Mouse (Mus musculus) E14TG2a.4 (cell line): ENCODE data around the gene Smyd1.
"Not testable (repeated sequence)": the region's sequence is repeated elsewhere in the genome, so short reads cannot be mapped to it uniquely, and the experiment has no call there.

Experiments used
- H3K27me3 ChIP-seq: 2 replicates; pipeline ENCODE4 v1.6.1; 2014; ENCODE audit warnings: low read length, control low read depth; ENCODE audit not compliant: insufficient read depth
- H3K36me3 ChIP-seq: 2 replicates; pipeline ENCODE4 v1.6.1; 2014; ENCODE audit warnings: low read length, control low read depth; ENCODE audit not compliant: insufficient read depth
- H3K4me1 ChIP-seq: replicated peaks from 2 replicates; pipeline ENCODE4 v1.6.1; 2014; ENCODE audit warnings: low read depth, low read length, control low read depth
- H3K4me3 ChIP-seq: replicated peaks from 2 replicates; pipeline ENCODE4 v1.5.1; 2014; ENCODE audit warnings: mild to moderate bottlenecking, low read length
- H3K9me3 ChIP-seq: 2 replicates; pipeline ENCODE4 v1.6.1; 2014; ENCODE audit warnings: low read length, control low read depth
- CTCF ChIP-seq: conservative IDR thresholded peaks from 2 replicates; pipeline ENCODE4 v1.5.1; 2014; ENCODE audit warnings: low read length
- NANOG ChIP-seq: IDR thresholded peaks from 2 replicates; pipeline ENCODE4 v1.6.1; 2014; ENCODE audit warnings: borderline replicate concordance, low read length, mixed read lengths
- POU5F1 ChIP-seq: IDR thresholded peaks from 2 replicates; pipeline ENCODE4 v1.6.1; 2014; ENCODE audit warnings: low read length, borderline replicate concordance

Smyd1 gene

DNA sequence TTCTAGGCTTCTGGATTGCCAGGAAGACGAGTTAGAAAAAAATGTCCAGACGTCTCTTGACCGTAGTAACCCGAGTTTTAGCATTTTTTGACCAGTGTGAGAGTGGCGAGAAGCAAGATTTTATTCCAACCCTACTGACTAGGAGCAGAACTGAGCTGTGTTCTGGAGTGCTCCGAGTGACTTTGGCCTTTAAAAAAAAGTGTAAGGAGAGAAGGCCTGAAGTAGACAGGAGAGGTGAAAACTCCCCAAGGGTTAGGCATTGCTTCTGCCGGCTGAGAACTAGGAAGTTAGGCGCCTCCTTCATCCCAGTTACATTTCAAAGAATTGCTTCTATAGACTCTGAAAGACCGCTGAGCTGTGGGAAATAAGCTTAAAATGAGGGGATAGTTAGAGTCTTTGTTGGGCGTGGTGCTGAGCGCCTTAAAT is 49.7 kb downstream of the Smyd1 start:
- H3K27me3 ChIP-seq = no peaks in the 10 kb centered on the region

GRCm38 (mm10) chr6:71271389-71272315 is 50.4 kb downstream of the Smyd1 start, which contains the start of gene Krcc1:
Gene Krcc1, plus strand, starts transcription at chr6:71271677.
- H3K27me3 ChIP-seq = no peaks in the 10 kb centered on the region
- no peaks in the 10 kb centered on the region for H3K9me3 ChIP-seq
- peaks cover 55% of the 10 kb centered on the region for H3K4me1 ChIP-seq
- TF ChIP-seq CTCF = no peak
- no peak for TF ChIP-seq NANOG
- TF ChIP-seq POU5F1 = no peak
- H3K36me3 ChIP-seq = peaks cover 11% of the 10 kb centered on the region; the same call in 1 of the 2 replicates
- H3K4me3 ChIP-seq = peak within 1 kb of the TSS; percentile 98

More for the DNA sequence above, 49.7 kb downstream of the Smyd1 start:
- Histone ChIP-seq H3K36me3 (peaks cover 11% of the 10 kb centered on the region; the same call in 1 of the 2 replicates), H3K9me3 (no peaks in the 10 kb centered on the region), H3K4me1 (peaks cover 52% of the 10 kb centered on the region), H3K4me3 (peak overlapping the region; percentile 98)
- TF ChIP-seq POU5F1 (no peak), NANOG (no peak), CTCF (no peak)

- no peak for TF ChIP-seq CTCF
- TF ChIP-seq NANOG = no peak
- no peak for TF ChIP-seq POU5F1
- Histone ChIP-seq H3K4me3 (peak overlapping the region; percentile 98), H3K27me3 (no peaks in the 10 kb centered on the region), H3K36me3 (peaks cover 11% of the 10 kb centered on the region; the same call in 1 of the 2 replicates), H3K4me1 (peaks cover 61% of the 10 kb centered on the region), H3K9me3 (no peaks in the 10 kb centered on the region)
Measured at GRCm38 (mm10) chr6:71271057-71271388, 51.0 kb downstream of the Smyd1 start.

GRCm38 (mm10) chr6:71270301-71271056 is 51.6 kb downstream of the Smyd1 start:
- Histone ChIP-seq H3K4me1 (peaks cover 67% of the 10 kb centered on the region), H3K9me3 (no peaks in the 10 kb centered on the region), H3K36me3 (peaks cover 11% of the 10 kb centered on the region; the same call in 1 of the 2 replicates), H3K4me3 (peak overlapping the region; percentile 98), H3K27me3 (no peaks in the 10 kb centered on the region)
- no peak for TF ChIP-seq NANOG
- no peak for TF ChIP-seq POU5F1
- no peak for TF ChIP-seq CTCF

DNA sequence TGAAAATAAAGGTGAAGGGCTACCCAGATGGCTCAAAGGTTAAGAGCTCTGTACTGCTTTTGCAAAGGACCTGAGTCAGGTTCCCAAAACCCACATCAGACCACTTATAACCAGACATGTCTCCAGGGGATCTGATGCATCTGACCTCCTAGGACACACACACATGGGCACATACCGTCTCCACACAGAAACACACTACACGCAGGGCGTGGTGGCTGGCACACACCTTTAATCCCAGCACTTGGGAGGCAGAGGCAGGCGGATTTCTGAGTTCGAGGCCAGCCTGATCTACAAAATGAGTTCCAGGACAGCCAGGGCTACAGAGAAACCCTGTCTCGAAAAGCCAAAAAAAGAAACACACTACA is 52.4 kb downstream of the Smyd1 start:
- Histone ChIP-seq H3K4me3 (peak overlapping the region; percentile 98), H3K4me1 (peaks cover 71% of the 10 kb centered on the region), H3K36me3 (peaks cover 11% of the 10 kb centered on the region; the same call in 1 of the 2 replicates)
- not testable (repeated sequence) for H3K27me3 ChIP-seq, H3K9me3 ChIP-seq

DNA sequence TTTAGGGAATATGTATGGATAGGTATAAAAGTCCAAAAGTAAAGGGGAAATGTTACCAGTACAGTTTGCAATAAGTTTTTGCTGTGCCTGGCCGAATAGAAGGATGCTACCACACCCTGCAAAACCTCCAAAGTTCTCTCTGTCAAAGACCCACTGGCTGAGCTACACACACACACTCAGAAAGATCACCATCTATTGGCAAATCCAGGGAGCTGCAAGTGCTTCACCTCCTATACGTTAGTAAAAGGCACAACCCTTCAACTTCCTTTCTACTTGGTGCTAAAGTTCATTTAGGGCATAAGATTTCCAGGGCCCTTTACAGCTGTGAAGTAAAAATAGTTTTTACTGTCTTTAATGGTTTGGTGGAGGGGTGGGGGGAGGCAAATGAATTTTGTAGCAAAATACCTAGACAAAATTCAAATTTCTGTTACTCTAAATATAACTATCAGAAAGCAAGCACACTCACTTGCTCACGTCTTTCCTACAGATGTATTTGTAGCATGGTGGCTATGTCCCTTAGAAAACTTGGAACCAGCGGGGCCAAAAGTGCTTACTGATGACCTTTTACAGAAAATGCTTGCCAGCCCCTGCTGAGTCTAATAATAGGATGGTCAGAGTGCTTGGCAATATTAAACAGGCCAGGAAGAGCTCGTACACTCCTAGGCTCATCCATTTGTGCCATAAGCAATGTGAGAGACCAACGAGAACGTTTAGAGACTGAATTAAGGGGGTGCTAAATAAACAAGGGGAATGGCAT is 52.9 kb downstream of the Smyd1 start:
- Histone ChIP-seq H3K36me3 (peaks cover 6% of the 10 kb centered on the region; the same call in 1 of the 2 replicates), H3K4me1 (peaks cover 71% of the 10 kb centered on the region), H3K4me3 (peak overlapping the region; percentile 98), H3K9me3 (peaks cover 6% of the 10 kb centered on the region; the same call in 1 of the 2 replicates), H3K27me3 (no peaks in the 10 kb centered on the region)
- TF ChIP-seq CTCF = peak; percentile 65
- TF ChIP-seq NANOG = no peak
- TF ChIP-seq POU5F1 = no peak

DNA sequence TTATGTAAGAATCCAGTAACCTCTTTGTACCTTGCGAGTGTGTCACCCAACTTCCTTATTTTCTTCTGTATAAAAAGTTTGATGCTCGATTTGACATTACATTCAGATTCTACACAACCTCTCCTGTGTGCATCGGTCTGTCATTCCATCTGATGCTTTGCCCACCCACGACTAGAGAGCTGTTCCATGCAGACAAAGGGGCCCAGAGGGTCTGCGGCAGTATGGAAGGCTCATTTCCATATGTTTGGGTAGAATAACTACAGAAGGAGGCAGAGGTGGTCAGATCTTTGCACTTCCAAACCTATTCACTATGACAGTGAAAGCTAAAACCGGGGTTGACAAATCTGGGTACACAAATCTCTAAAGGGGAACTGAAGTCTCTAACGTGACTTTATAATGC is 54.4 kb downstream of the Smyd1 start:
- TF ChIP-seq NANOG = peak; percentile 62; the same call in 1 of the 2 replicates

GRCm38 (mm10) chr6:71262142-71262833 is 59.7 kb downstream of the Smyd1 start:
- H3K36me3 ChIP-seq = 0 out of 2 replicates have a peak, but pooled peaks cover 3% of the 10 kb centered on the region
- peaks cover 58% of the 10 kb centered on the region for H3K4me1 ChIP-seq
- H3K27me3 ChIP-seq = no peaks in the 10 kb centered on the region
- H3K4me3 ChIP-seq = no peak overlapping the region
- TF ChIP-seq POU5F1 (no peak), NANOG (no peak), CTCF (no peak)
- H3K9me3 ChIP-seq = peaks cover 20% of the 10 kb centered on the region

More for the DNA sequence above, 54.4 kb downstream of the Smyd1 start:
- H3K4me3 ChIP-seq, H3K27me3 ChIP-seq, H3K36me3 ChIP-seq: not testable (repeated sequence)
- Histone ChIP-seq H3K9me3 (peaks cover 20% of the 10 kb centered on the region), H3K4me1 (peaks cover 61% of the 10 kb centered on the region)
